Mouse (Mus musculus) right cerebral cortex, postnatal 10 days (tissue): ENCODE results near the gene Mrpl24.

ENCODE experiments used
- DNase-seq, 2 experiments: peaks; one replicate each; pipeline ENCODE4 v3.0.0; 2021; ENCODE audit warnings: low spot score in 2 of 2

Gene Mrpl24

DNA sequence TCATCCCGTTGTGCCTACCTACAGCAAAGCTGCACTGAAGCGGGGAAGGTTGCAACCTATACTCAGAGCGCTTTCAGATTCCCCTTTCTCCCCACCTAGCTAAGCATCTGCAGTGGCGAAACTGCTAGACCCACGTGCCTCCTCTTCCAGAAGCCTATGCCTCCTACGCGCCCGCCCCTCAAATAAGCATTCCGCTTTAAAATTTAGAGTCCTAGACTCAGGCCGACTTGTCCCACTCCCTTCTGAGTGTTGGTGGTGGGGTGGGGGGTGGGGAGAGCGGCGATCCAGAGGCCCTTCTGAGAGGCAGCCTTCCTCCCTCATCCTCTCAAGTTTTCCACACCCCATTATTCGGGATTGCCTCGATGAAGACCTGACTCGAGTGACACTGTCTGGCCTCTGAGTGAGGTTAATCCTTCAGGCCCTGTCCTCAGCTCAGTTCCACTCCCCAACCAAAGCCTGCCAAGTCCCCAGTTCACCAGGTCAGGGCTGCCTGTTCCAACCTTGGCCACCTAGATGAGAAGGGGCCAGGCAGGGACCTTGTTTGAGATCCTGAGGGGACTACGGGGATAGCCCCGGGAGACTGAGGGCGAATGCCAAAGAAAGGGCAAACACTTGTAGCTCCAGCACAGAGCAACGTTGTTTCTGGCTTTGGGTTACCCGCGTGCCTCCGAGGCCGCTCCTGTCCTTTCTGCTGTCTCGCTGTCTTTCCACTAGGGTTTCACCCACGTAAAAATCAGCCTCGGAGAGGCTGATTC, 27.9 kb downstream of the Mrpl24 start:
- DNase-seq: no peak

DNA sequence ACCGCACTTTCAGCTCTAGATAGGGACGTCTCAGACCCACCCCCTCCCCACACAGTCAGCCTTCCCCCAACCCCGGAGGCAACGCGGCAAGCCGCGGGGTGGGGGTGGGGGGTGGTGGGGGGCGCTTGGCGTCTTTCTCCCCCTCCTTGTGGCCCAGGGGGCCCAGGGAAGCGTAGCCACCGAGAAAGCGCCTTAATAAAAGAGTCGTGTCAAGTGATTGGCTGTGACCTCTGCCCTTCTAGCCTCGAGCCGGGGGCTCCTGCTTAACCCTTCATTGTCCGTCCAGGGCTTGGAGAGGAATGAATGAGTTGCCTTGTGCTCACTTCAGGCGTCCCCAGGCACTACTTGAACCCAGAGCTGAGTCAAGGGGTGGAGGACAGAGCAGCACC, 28.5 kb downstream of the Mrpl24 start:
- DNase-seq: no peak

DNA sequence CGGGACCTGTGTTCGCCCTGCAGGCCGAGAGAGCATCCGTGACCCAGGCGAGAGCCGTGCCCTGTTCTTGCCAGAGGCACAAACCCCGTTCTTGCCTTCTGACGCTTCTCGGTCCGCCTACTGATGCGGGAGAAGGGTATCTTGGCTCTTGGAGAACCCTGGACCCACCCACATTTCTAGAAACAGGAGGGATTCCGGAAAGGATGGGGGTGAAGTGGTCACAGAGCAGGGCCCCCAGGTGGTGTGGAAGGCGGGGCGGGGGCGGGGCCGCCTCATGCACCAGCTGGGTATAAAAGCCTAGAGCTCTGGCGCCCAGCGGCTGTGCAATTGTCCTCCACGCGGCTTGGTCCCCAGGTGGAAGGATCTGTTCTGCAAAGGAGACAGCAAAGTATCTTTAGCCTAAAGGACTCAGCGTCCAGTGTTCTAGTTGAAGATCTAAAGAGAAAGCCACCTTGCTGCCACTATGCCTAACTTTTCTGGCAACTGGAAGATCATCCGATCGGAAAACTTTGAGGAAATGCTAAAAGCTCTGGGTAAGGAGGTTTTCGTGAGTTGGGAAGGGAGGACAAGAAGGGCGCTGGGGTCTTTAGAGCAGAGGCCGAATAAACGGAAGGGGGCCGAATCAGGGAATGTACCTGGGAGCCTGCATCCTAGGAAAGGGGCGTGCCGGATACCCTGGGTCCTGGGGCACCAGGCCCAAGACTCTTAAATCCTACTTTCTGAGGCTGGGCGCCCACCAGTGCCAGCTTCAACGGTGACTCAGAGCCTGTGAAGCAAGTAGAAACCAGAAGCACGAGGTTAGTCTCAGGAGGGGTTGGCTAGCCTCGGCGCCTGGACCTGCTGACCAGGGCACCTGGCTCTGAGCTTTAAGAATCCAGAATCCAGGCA, 29.3 kb downstream of the Mrpl24 start, which contains the start of gene Crabp2:
Crabp2 (plus strand) TSS at position 289 of the 888 bp plus-strand sequence.
- DNase-seq: no peak

DNA sequence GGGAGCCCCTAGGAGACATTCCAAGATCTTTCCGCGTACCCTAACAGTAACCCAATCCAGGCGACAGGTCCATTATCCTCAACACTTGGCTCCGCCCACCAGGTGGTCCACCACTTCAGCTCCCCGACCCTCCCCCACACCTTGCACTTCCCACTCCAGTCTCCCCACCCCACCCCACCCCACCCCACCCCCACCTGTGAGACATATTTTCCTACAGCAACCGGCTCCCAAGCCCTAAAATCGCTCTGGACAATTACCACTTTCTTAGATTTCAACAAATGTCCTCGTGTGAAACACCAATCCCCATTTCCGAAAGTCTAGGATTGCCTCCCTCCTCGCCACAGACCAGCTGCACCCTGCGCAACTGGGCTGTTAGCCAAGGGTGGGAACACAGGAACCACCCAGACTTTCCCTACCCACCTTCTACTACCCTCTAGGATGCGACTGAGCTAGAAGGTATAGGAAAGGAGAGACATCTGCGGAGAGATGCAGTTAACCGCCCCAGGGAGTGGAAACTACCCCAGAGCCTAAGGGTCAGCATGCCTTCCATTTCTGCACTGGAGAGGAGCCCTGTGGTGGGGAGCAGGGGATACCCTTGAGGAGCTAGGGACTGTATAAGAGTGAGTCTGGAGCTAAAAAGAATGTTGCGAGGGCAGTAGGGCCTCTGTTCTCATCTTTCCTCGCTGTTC, 30.1 kb downstream of the Mrpl24 start:
- no peak for DNase-seq

DNA sequence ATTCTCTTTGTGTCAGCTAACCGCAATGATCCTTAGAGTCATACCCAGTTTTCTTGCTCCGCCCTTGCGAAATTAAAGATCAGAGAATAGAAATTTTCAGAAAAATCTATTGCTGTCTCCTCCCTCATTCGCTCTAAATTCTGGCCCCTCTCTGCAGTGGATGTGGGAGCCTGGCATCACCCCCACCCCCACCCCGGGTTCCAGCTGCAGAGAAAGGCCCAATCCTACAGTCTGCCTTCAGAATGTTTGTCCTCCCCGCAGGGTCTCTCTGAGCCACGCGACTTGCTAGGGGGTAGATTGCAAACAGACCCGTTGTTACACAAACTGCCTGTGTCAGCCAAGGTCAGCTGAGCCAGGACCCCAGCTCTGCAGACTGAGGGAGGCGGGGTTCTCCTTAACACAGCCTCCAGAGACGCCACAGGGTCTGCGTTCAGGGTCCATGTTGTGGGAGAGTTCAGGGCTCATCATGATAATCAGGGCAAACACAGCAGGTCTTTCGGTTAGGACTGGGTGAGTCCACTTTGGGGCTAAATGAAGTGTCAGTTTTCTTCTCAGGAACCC, 30.7 kb downstream of the Mrpl24 start:
- DNase-seq: no peak

DNA sequence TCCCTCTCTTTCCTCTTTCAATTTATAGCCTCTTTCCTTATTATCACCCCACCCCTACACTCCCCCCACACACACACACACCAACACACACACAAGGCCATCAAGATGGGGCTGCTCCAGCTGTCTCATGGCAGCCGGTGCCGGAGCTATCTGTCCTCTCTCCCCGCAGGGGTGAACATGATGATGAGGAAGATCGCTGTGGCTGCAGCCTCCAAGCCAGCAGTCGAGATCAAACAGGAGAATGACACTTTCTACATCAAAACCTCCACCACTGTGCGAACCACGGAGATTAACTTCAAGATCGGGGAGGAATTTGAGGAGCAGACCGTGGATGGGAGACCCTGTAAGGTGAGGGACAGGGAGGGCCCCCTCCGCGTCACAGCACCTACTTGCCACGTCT, 32.6 kb downstream of the Mrpl24 start:
- no peak for DNase-seq

DNA sequence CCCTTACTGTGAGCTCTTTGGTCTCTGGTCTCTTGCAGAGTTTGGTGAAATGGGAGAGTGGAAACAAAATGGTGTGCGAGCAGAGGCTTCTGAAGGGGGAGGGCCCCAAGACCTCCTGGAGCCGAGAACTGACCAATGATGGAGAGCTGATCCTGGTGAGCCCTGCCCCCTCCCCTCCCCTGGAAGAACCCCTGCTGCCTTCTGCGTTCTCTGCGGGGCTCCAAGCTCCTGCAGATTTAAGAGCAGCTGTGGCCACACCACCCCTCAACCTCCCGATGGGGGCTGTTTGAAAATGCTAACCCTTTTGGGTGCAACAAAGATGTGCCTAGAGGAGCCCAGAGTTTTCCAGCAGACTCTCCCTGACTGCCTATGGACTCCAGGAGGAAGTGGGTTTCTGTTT, 33.1 kb downstream of the Mrpl24 start:
- DNase-seq: no peak

DNA sequence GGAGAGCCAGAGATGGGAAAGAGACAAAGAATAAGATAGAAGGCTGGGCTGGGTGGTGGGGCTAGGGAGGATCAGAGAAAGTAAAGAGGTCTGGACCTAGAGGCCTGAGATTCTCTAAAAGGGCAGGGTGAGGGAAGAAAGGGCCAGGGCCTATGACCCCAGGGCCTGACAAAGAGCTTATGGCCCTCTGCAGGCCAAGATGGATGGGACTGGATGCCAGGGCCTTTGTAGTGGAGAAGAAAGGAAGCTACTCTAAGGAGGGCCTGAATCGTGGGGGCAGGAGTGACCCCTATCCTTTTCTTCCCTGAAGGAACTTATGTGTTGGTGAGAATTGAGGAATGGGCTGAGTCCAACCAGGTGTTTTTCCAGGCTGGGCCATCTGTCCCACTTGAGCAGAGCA, 38.8 kb downstream of the Mrpl24 start:
- DNase-seq: no peak

DNA sequence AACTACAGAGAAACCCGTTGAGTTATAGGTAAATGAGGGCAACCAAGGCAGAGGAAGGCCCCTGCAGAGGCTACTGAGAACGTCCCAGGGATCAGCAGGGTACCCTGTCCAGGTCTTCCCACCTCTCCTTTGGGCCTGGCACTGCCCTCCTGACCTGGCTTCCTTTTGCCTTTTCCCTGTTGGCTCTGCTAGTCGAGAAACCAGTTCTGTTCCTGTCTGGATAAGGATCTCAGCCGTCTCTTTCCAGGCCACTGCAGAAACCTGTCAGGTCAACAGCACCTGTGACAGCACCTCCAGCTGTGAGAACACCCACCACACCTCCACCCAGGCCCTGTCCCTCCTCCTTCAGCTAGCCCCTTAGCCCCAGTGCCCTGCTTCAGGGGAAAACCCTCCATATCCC, 39.2 kb downstream of the Mrpl24 start:
- DNase-seq: no peak

DNA sequence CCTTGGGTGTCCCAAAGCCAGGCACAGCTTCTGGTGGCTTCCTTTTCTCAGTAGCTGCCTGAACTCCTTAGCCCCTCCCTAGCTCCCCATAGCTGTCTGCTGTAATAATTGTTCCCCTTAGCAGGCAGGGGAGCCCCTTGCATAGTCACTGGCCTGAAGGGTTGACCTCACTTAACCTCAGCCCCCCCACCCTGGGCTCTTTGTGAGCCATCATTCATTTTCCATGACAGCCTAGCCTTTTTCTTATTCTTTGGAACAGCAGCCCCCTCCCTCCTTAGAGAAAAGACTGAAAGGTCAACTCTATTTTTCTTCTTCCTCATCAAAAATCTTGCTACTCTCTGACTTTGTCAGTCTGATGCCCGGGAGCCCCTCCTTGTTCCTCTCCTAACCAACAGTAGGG, 39.7 kb downstream of the Mrpl24 start:
- DNase-seq: no peak

DNA sequence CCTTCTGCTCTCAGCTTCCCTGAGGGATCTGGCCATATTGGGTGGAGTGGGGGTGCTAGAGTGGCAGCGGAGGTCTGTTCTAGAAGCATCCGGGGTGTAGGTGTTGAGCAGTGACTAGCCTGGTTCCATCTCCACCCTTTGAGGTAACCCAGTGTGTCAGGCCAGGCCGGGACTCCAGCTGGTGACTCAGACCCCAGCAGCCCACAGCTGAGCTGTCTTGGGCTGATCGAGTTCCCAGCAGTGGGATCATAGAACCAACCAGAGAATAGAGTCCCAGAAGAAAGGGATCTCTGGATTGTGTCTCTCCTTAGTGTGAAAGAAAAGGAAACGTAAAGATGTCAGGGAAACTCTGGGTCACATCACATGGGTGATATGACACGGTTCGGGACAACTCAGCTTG, 40.1 kb downstream of the Mrpl24 start:
- DNase-seq: no peak

DNA sequence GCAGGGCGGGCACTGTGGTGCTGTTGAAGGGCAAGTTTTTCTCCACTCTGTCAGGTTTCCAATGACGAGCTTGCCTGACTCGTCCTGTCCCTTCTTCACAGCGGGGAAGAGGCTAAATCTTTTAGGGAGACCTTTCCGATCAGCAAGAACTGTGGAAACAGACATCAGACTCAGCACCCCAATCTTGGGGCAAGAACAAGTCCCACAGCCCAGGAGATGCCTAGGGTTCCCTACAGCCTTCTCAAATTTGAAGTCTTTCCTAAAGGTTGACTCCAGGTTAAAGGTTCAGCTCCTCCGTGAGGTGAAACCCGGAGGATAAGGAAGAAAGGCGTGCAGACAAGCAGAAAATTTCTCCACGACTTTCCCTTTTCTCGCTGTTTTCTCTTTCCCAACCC, 40.9 kb downstream of the Mrpl24 start:
- no peak for DNase-seq

DNA sequence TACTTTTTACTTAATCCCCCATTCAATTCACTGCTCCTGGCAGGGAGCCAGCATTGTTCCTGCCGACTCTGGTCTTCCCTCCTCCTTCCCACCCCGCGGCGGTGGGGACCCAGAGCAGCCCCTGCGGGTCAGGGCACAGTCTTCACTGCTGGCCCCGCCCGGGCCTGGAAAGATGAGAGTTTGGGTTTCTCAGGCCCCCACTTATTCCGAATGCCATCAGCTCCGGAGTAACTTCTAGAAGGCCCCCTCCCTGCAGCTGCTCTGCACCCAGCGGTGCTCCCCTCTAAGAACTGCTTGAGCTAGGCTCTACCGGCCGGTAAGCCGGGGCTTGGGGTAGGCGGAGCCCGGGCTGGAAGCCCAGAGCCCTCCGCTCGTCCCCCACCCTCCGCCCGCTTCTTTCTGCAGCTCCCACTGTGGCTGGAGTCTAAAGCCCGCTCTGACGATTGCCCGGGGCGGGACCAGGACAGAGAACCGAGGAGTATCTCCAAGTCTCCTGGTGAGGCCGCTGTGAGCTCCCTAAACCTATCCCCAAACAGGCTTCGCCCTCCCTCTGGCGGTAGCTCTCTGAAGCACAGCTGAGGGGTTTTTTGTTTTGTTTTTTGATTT, 41.4 kb downstream of the Mrpl24 start:
- peak; percentile 92 for DNase-seq

DNA sequence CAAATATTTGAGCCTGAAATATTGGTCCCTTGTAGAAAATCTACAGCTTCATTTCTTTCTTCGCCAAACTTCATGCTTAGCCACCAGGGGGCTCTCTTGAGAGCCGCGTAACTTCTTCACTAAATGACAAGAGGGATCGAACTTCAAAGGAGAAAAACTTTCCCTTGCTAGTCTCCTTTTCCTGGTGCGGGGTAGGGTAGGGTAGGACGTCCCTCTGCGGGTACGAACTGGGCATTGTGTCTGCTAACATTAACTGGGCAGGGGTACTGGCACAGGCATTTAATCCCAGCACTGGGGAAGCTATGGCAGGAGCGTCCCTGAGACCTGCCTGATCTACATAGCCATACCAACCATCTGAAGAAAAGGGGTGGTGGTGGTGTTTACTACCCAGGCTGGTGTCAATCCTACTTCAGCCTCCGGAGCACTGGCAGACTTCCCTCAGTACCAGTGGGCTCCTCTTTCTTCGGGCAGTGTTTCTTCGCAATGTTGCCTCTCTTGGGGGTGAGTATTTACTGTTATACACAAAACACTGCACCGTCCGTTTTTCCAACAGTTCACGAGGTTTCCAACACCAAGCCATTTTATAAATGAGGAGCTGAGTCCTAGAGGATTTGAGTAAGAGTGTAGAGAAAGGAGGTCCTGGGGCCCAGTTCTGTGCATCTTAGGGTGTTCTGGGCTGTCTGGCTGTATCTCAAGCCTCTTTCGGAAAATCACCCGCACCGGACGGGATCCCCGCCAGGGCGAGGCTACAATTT, 51.1 kb downstream of the Mrpl24 start:
- DNase-seq: peak in 1 of 2 experiments; percentile 72

DNA sequence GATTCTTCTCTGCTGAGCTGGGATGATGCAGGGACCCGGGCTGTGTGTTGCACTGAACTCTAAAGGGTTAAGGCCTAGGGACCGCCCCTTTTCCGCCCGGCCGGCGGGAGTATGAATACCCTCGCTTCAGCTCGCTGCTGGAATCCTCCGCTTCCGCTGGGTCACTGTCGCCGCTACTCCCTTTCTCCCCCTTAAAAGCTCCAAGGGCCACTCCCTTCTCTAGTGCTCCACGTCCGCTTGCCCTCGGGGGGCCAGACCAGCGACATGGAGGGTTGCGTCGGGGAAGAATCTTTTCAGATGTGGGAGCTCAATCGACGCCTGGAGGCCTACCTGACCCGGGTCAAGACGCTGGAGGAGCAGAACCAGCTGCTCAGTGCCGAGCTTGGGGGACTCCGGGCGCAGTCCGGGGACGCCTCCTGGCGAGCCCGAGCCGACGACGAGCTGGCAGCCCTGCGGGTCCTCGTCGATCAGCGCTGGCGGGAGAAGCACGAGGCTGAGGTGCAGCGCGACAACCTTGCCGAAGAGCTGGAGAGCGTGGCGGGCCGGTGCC, 51.7 kb downstream of the Mrpl24 start, which contains the start of gene Nes:
Nes (plus strand) TSS at position 140 of the 550 bp plus-strand sequence.
- DNase-seq: peak; percentile 54 to 67

DNA sequence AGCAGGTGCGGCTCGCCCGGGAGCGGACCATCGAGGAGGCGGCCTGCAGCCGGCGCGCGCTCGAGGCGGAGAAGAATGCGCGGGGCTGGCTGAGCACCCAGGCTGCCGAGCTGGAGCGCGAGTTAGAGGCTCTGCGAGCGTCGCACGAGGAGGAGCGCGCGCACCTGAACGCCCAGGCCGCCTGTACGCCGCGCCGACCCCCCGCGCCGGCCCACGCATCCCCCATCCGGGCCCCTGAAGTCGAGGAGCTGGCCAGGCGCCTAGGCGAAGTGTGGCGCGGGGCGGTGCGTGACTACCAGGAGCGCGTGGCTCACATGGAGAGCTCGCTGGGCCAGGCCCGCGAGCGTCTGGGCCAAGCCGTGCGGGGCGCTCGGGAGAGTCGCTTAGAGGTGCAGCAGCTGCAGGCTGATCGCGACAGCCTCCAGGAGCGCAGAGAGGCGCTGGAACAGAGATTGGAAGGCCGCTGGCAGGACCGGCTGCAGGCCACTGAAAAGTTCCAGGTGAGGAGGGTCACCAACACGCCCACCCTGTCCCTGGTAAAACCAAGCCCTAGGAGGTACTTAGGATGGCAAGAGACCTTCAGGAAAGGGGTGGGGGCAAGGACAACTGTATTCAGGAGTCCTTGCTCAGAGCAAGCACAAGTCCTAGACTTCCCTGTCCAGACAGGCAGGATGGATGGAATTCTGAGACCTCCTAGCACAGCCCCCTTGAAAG, 52.3 kb downstream of the Mrpl24 start:
- DNase-seq: no peak

DNA sequence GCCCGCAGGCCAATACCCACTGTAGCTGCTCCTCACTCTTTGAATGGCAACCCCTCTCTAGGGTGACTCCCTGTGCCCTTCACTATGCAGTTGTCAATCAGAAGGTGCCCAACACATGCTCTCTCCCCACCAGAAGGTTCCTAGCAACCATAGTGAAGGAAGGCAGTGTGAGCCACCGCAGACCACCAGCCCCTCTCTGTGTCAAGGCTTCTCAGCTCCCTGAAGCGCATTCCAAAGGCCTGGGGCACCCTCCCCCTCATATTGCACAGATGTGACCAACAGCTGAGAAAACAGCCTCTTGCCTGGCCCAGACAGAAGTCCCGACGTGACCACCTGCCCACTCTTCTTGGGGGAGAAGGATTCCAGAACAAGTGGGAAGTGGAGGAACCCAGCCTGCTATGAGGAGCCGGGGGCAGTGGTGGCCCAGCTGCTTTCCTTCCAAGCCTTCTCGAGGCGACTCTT, 52.9 kb downstream of the Mrpl24 start:
- DNase-seq: no peak

DNA sequence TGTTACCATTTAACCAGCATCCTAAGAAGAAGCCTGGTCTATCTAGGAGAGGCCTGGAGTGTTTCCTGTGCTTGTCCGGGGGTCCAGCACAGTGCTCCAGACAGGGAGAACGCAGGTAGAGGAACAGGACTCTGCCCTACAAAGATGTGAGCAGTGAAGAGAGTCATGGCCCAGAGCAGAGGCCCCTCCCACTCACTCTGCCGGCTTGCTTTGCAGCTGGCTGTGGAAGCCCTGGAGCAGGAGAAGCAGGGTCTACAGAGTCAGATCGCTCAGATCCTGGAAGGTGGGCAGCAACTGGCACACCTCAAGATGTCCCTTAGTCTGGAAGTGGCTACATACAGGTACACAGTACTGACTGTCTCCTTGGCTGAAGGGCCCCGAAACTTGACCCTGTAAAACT, 53.5 kb downstream of the Mrpl24 start:
- DNase-seq: no peak
